Mouse (Mus musculus): Measurements from ENCODE around the gene Dnah8.

GRCm38 (mm10) chr17:30796616-30797015, 172.5 kb downstream of the Dnah8 start:
- TF ChIP-seq CTCF (IDR thresholded peaks at IDR 0.05; ENCODE audit: extremely low read depth, insufficient read length, insufficient replicate concordance, low read depth, low read length) (no peak), POLR2A (IDR thresholded peaks at IDR 0.05; ENCODE audit: low read depth, low read length) (no peak)
